Mouse (Mus musculus): ENCODE results near the gene Klhl40.

GRCm38 (mm10) chr9:121807947-121808346 is 30.5 kb downstream of the Klhl40 start:
- TF ChIP-seq CTCF (IDR thresholded peaks at IDR 0.05; ENCODE audit: low read depth, low read length) = no peak
- TF ChIP-seq POLR2A (IDR thresholded peaks at IDR 0.05; ENCODE audit: extremely low read depth, insufficient read depth, low read length) = no peak

Data from liver, adult 2 months (tissue).